Mouse (Mus musculus) CH12.LX (cell line): Measurements from ENCODE around the gene Khk.

Experiments used
- CHD2 ChIP-seq: IDR thresholded peaks from 2 replicates; pipeline ENCODE4 v1.6.1; 2011; ENCODE audit warnings: low read length, improper control_type of control experiment
- CTCF ChIP-seq, 2 experiments: IDR thresholded peaks in 1 of 2; conservative IDR thresholded peaks in 1 of 2; 2 replicates each; pipeline ENCODE4 v1.5.1; 2011 to 2012; ENCODE audit warnings: low read depth in 2 of 2, low read length in 2 of 2, improper control_type of control experiment in 1 of 2, inconsistent platforms in 1 of 2, mild to moderate bottlenecking in 1 of 2, moderate library complexity in 1 of 2
- ETS1 ChIP-seq: conservative IDR thresholded peaks from 2 replicates; pipeline ENCODE4 v1.6.1; 2012; ENCODE audit warnings: low read depth, mild to moderate bottlenecking, inconsistent platforms, low read length, improper control_type of control experiment, moderate library complexity
- MAFK ChIP-seq: IDR thresholded peaks from 2 replicates; pipeline ENCODE4 v1.6.1; 2011; ENCODE audit warnings: low read length, improper control_type of control experiment; ENCODE audit not compliant: insufficient replicate concordance
- MXI1 ChIP-seq: IDR thresholded peaks from 2 replicates; pipeline ENCODE4 v1.6.1; 2011; ENCODE audit warnings: mild to moderate bottlenecking, low read depth, low read length, improper control_type of control experiment
- NRF1 ChIP-seq: IDR thresholded peaks from 2 replicates; pipeline ENCODE4 v1.6.1; 2014; ENCODE audit warnings: low read depth, mild to moderate bottlenecking, inconsistent platforms, low read length, improper control_type of control experiment, moderate library complexity
- RCOR1 ChIP-seq: conservative IDR thresholded peaks from 2 replicates; pipeline ENCODE4 v1.6.1; 2012; ENCODE audit warnings: low read depth, mild to moderate bottlenecking, inconsistent platforms, low read length, improper control_type of control experiment
- SIN3A ChIP-seq: IDR thresholded peaks from 2 replicates; pipeline ENCODE4 v1.6.1; 2012; ENCODE audit warnings: low read length, improper control_type of control experiment, inconsistent platforms
- TCF12 ChIP-seq: IDR thresholded peaks from 2 replicates; pipeline ENCODE4 v1.6.1; 2014; ENCODE audit warnings: low read depth, mild to moderate bottlenecking, inconsistent platforms, low read length, improper control_type of control experiment
- UBTF ChIP-seq: IDR thresholded peaks from 2 replicates; pipeline ENCODE4 v1.6.1; 2012; ENCODE audit warnings: low read depth, mild to moderate bottlenecking, inconsistent platforms, low read length, improper control_type of control experiment, moderate library complexity

DNA sequence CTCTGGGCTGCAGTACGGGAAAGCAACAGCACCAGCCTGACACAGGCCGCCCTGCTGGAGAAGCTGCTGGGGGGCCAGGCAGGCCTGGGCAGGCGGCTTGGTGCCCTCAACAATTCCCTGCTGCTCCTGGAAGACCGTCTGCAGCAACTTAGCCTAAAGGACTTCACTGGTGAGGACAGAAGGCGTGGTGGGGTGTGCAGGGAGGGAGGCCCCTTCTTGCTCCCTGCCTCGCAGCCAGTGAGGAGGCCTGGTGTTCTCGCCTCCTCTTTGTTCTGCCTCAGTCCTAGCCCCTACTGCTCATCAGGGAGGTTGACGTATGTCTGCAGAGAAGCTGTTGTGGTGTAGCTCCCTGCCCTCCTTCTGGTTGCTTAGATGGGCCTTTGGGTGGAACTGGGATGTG is 2.5 kb upstream of the Khk start:
- TF ChIP-seq MXI1 (no peak), RCOR1 (no peak), CHD2 (no peak), NRF1 (no peak), CTCF (conservative IDR thresholded peaks at IDR 0.05 in 1 of 2, IDR thresholded peaks at IDR 0.05 in 1 of 2; ENCODE audit: low read depth in 2 of 2, low read length in 2 of 2) (no peak), TCF12 (no peak), ETS1 (no peak), MAFK (no peak), UBTF (no peak), SIN3A (no peak)
